Mouse (Mus musculus) liver, embryonic 14.5 days (tissue): ENCODE data around the gene Cat. TPM values are rescaled to one million over a fixed set of nuclear protein-coding genes. Genes with fewer than 3 reads are reported as not detected.

Experiments
- ATAC-seq: fragments of 200-750 bp; cut with Nextera tagmentation; 2 replicates; pipeline ENCODE4 v1.8.0; 2017; ENCODE audit warnings: moderate number of reproducible peaks, mild to moderate bottlenecking, moderate library complexity; ENCODE audit not compliant: insufficient read depth
- DNase-seq, 3 experiments: peaks; one replicate each; pipeline ENCODE4 v3.0.0-alpha.2; 2012 to 2013; ENCODE audit warnings: low read depth in 3 of 3, low spot score in 3 of 3
- H3K27ac ChIP-seq: fragments of 300-500 bp; sonication (generic); 2 replicates; pipeline ENCODE4 v1.5.1; 2014; ENCODE audit warnings: moderate library complexity, mild to moderate bottlenecking, control low read depth, inconsistent platforms
- H3K27me3 ChIP-seq: fragments of 300-500 bp; sonication (generic); 2 replicates; pipeline ENCODE4 v1.6.1; 2014; ENCODE audit warnings: mild to moderate bottlenecking, low read length, moderate library complexity; ENCODE audit not compliant: control insufficient read depth, insufficient read depth
- H3K36me3 ChIP-seq: fragments of 300-500 bp; sonication (generic); replicated peaks from 2 replicates; pipeline ENCODE4 v1.6.1; 2014; ENCODE audit warnings: low read depth; ENCODE audit not compliant: control insufficient read depth, insufficient read depth
- H3K4me1 ChIP-seq, 2 experiments: fragments of 200-500 bp in 1 of 2; fragments of 300-500 bp in 1 of 2; sonication (generic) in 1 of 2; replicated peaks; 2 replicates each; pipeline ENCODE4 v1.6.1; 2012 to 2014; ENCODE audit warnings: antibody characterized with exemption in 1 of 2, inconsistent platforms in 1 of 2, low read length in 1 of 2; ENCODE audit not compliant: control insufficient read depth in 2 of 2, insufficient read depth in 2 of 2
- H3K4me2 ChIP-seq: fragments of 300-500 bp; sonication (generic); 2 replicates; pipeline ENCODE4 v1.6.1; 2014; ENCODE audit warnings: low read depth, mild to moderate bottlenecking, control low read depth, moderate library complexity
- H3K4me3 ChIP-seq, 2 experiments: fragments of 200-500 bp in 1 of 2; fragments of 300-500 bp in 1 of 2; sonication (generic) in 1 of 2; 2 replicates each; pipeline ENCODE4 v1.5.1; 2012 to 2014; ENCODE audit warnings: low read depth in 2 of 2, low read length in 2 of 2, mild to moderate bottlenecking in 2 of 2, control low read depth in 1 of 2, inconsistent platforms in 1 of 2, moderate library complexity in 1 of 2; ENCODE audit not compliant: insufficient read depth in 1 of 2
- H3K9ac ChIP-seq: fragments of 300-500 bp; sonication (generic); replicated peaks from 2 replicates; pipeline ENCODE4 v1.6.1; 2014; ENCODE audit warnings: mild to moderate bottlenecking, control low read depth, moderate library complexity
- H3K9me3 ChIP-seq: fragments of 300-500 bp; sonication (generic); 2 replicates; pipeline ENCODE4 v1.6.1; 2016; ENCODE audit warnings: low read length, mixed read lengths; ENCODE audit not compliant: control insufficient read depth
- CTCF ChIP-seq: IDR thresholded peaks from 2 replicates; pipeline ENCODE4 v1.5.1; 2016; ENCODE audit warnings: antibody characterized with exemption, low read depth, control low read depth
- EP300 ChIP-seq: IDR thresholded peaks from 2 replicates; pipeline ENCODE4 v1.6.1; 2016; ENCODE audit warnings: antibody characterized with exemption, low read depth
- WGBS: fragments of 180-500 bp; shearing (Covaris S2); extraction: QIAGEN DNeasy Blood & Tissue Kit; methylation state at CpG from one replicate; pipeline ENCODE4 v1.1.7; 2014; ENCODE audit not compliant: insufficient replicate concordance; 5-methylcytosine and 5-hydroxymethylcytosine counted together
- polyA plus RNA-seq, 2 experiments: library from polyadenylated mRNA; depleted of rRNA in 1 of 2; stranded (reverse) in 1 of 2; unstranded in 1 of 2; fragments of >200 nt; fragmentation: Nextera tagmentation in 1 of 2; extraction: Ambion mirVana in 1 of 2; gene quantifications; 2 replicates each; pipeline versions ENCODE4 v1.2.1 to v1.2.3; 2012 to 2014

Gene Cat
- polyA plus RNA-seq, 2 experiments = 90.2 to 155 TPM

GRCm38 (mm10) chr2:103424349-103425026 lies 60.5 kb downstream of the Cat start:
- H3K4me3 ChIP-seq = no peak overlapping the region
- WGBS = 19% methylated on average over 12 of the region's 12 CpGs
- H3K27me3 ChIP-seq = no peaks in the 10 kb centered on the region
- ATAC-seq = no peak
- peak; percentile 12 to 17 (median 16) for DNase-seq
- H3K9me3 ChIP-seq = no peaks in the 10 kb centered on the region
- no peaks in the 10 kb centered on the region for H3K36me3 ChIP-seq
- H3K9ac ChIP-seq = no peak overlapping the region
- no peak overlapping the region for H3K4me2 ChIP-seq
- H3K27ac ChIP-seq = no peak overlapping the region
- H3K4me1 ChIP-seq = no peaks in the 10 kb centered on the region
- TF ChIP-seq EP300 (no peak), CTCF (peak; percentile 85)

GRCm38 (mm10) chr2:103423884-103424283 lies 61.1 kb downstream of the Cat start:
- DNase-seq (no peak), ATAC-seq (no peak)
- WGBS = 65% methylated on average over 12 of the region's 12 CpGs
- no peaks in the 10 kb centered on the region for H3K36me3 ChIP-seq
- no peak overlapping the region for H3K4me2 ChIP-seq
- TF ChIP-seq CTCF (no peak), EP300 (no peak)
- no peak overlapping the region for H3K4me3 ChIP-seq
- H3K27me3 ChIP-seq = no peaks in the 10 kb centered on the region
- no peak overlapping the region for H3K27ac ChIP-seq
- no peaks in the 10 kb centered on the region for H3K4me1 ChIP-seq
- H3K9ac ChIP-seq = no peak overlapping the region
- H3K9me3 ChIP-seq = no peaks in the 10 kb centered on the region

GRCm38 (mm10) chr2:103420650-103421507 lies 64.1 kb downstream of the Cat start:
- 56% methylated on average over 15 of the region's 15 CpGs for WGBS
- H3K9me3 ChIP-seq = no peaks in the 10 kb centered on the region

DNA sequence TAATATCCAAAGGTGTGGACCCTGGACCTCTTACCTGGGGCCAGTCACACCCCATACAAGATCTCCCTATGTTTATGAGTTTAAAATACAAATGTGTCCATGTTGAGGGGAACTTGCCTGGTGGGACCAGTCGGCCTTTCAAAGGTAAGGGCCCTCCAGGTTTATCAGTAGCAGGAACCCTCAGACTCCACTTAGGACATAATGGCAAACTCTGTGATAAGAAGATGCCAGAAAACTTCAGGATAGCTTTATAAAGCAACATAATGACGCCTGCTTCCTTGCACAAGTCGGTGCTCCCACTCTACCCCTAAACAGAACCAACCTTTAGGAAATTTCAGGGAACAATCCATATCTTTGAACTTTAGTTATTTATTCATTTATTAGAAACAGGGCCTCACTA lies 69.2 kb downstream of the Cat start:
- H3K4me3 ChIP-seq = no peak overlapping the region
- ATAC-seq (no peak), DNase-seq (no peak)
- no peaks in the 10 kb centered on the region for H3K36me3 ChIP-seq
- no peaks in the 10 kb centered on the region for H3K9me3 ChIP-seq
- H3K4me2 ChIP-seq = no peak overlapping the region
- H3K27ac ChIP-seq = no peak overlapping the region
- no peak for TF ChIP-seq CTCF
- TF ChIP-seq EP300 = no peak
- no peaks in the 10 kb centered on the region for H3K27me3 ChIP-seq
- 59% methylated on average over 3 of the region's 3 CpGs for WGBS
- H3K9ac ChIP-seq = no peak overlapping the region
- no peaks in the 10 kb centered on the region for H3K4me1 ChIP-seq

More at GRCm38 (mm10) chr2:103420650-103421507, 64.1 kb downstream of the Cat start:
- H3K36me3 ChIP-seq = no peaks in the 10 kb centered on the region
- no peak overlapping the region for H3K27ac ChIP-seq
- no peaks in the 10 kb centered on the region for H3K27me3 ChIP-seq
- no peak for TF ChIP-seq EP300
- no peak for TF ChIP-seq CTCF
- no peak for ATAC-seq
- no peaks in the 10 kb centered on the region for H3K4me1 ChIP-seq
- no peak overlapping the region for H3K4me2 ChIP-seq
- no peak overlapping the region for H3K9ac ChIP-seq
- H3K4me3 ChIP-seq = no peak overlapping the region
- no peak for DNase-seq

- no peaks in the 10 kb centered on the region for H3K36me3 ChIP-seq
- no peaks in the 10 kb centered on the region for H3K9me3 ChIP-seq
- DNase-seq (no peak), ATAC-seq (no peak)
- H3K4me1 ChIP-seq = no peaks in the 10 kb centered on the region
- no peaks in the 10 kb centered on the region for H3K27me3 ChIP-seq
- 58% methylated on average over 5 of the region's 5 CpGs for WGBS
- no peak overlapping the region for H3K9ac ChIP-seq
- no peak overlapping the region for H3K4me2 ChIP-seq
- TF ChIP-seq CTCF (no peak), EP300 (no peak)
- no peak overlapping the region for H3K4me3 ChIP-seq
- H3K27ac ChIP-seq = no peak overlapping the region
Observed at GRCm38 (mm10) chr2:103413381-103413780, 71.6 kb downstream of the Cat start.
